Mouse (Mus musculus) E14TG2a.4 (cell line): ENCODE measurements around the gene Gm38392.

Source experiments
- H3K27me3 ChIP-seq: 2 replicates; pipeline ENCODE4 v1.6.1; 2014; ENCODE audit warnings: low read length, control low read depth; ENCODE audit not compliant: insufficient read depth
- H3K36me3 ChIP-seq: 2 replicates; pipeline ENCODE4 v1.6.1; 2014; ENCODE audit warnings: low read length, control low read depth; ENCODE audit not compliant: insufficient read depth
- H3K4me1 ChIP-seq: replicated peaks from 2 replicates; pipeline ENCODE4 v1.6.1; 2014; ENCODE audit warnings: low read depth, low read length, control low read depth
- H3K4me3 ChIP-seq: replicated peaks from 2 replicates; pipeline ENCODE4 v1.5.1; 2014; ENCODE audit warnings: mild to moderate bottlenecking, low read length
- H3K9me3 ChIP-seq: 2 replicates; pipeline ENCODE4 v1.6.1; 2014; ENCODE audit warnings: low read length, control low read depth
- CTCF ChIP-seq: conservative IDR thresholded peaks from 2 replicates; pipeline ENCODE4 v1.5.1; 2014; ENCODE audit warnings: low read length
- NANOG ChIP-seq: IDR thresholded peaks from 2 replicates; pipeline ENCODE4 v1.6.1; 2014; ENCODE audit warnings: borderline replicate concordance, low read length, mixed read lengths
- POU5F1 ChIP-seq: IDR thresholded peaks from 2 replicates; pipeline ENCODE4 v1.6.1; 2014; ENCODE audit warnings: low read length, borderline replicate concordance

Gm38392 gene

DNA sequence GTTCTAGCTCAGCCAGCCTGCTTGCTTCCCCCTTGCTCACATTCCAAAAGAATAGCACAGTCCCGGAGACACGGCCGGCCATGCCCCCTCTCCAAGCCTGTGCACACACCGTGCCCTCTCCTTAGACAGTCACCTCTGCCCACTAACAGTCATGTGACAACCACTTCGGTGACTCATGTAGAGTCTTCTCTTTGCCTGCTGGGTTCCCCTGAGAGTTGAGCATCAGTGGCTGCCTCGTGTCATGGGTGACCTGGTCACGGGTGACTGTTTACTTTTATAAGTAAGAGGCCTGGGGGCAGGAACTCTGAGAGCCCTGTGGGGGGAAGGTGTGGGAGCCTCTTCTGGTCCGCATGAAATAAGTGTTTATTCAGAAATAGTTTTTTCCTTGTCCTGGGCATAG is 53.0 kb downstream of the Gm38392 start:
- no peak for TF ChIP-seq POU5F1
- no peak for TF ChIP-seq NANOG
- no peak for TF ChIP-seq CTCF
- Histone ChIP-seq H3K4me1 (peaks cover 61% of the 10 kb centered on the region), H3K36me3 (no peaks in the 10 kb centered on the region), H3K9me3 (no peaks in the 10 kb centered on the region), H3K27me3 (peaks cover 53% of the 10 kb centered on the region), H3K4me3 (no peak overlapping the region)

DNA sequence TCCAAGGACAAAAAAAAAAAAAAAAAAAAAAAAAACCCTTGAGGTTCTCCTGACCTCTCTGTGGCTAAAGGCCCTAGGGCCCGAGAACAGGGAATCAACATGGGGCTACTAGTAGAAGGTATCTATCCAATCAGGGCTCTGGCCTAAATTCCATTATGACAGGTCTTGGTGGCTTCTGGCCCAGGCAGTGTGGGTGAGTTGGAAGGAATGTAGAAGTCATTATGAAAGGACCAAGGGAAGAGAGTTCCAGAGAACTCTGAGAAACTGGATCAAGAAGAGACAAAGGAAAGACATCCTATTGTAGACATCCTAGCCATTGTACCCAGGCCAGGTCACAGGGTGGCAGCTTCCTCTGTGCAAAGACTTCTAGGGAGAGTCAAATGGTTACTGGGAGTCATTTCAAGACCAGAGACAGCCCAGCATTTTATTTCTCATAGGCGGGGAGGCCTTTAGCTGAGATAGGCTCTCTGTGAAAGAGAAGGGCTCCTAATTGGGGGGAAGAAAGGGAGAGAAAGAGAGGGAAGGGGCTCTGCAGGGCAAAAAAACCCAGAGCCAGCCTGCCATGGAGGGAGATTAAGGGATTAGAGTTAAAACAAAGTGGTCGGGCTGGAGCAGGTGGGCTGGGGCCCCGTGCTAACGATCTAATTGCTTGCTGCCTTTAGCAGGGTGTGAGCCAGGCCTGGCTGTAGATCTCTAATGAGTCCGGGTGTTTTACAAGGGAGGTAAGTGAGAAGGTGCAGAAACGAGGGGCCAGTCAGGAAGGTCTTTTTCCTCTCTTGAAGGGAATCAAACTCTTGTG is 54.0 kb downstream of the Gm38392 start:
- H3K27me3 ChIP-seq, result peaks cover 49% of the 10 kb centered on the region

DNA sequence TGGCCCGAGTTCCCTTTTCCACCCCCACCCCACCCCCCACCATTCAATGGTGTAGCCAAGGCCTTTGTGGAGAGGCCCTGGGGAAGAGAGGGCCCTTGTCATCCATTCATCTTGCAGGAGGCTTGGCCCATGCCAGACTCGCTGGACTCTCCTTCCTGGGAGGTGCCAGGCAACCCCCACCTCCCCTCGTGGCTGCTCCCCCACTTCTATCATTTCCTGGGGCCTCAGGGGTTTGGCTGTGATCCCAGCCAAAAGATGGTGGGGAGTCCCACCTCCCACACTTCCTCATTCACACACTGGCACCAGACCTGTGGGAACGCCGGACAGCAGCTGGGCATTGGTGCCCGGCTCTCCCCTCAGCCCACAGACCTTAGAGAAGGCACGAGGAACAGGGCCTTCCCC is 54.7 kb downstream of the Gm38392 start:
- Histone ChIP-seq H3K36me3 (no peaks in the 10 kb centered on the region), H3K27me3 (peaks cover 43% of the 10 kb centered on the region), H3K4me1 (peaks cover 71% of the 10 kb centered on the region), H3K9me3 (no peaks in the 10 kb centered on the region), H3K4me3 (no peak overlapping the region)
- TF ChIP-seq NANOG, result no peak

More for the DNA sequence above, 54.0 kb downstream of the Gm38392 start:
- no peaks in the 10 kb centered on the region for H3K9me3 ChIP-seq
- H3K4me3 ChIP-seq, result no peak overlapping the region
- TF ChIP-seq POU5F1, result no peak
- peaks cover 71% of the 10 kb centered on the region for H3K4me1 ChIP-seq
- no peaks in the 10 kb centered on the region for H3K36me3 ChIP-seq

DNA sequence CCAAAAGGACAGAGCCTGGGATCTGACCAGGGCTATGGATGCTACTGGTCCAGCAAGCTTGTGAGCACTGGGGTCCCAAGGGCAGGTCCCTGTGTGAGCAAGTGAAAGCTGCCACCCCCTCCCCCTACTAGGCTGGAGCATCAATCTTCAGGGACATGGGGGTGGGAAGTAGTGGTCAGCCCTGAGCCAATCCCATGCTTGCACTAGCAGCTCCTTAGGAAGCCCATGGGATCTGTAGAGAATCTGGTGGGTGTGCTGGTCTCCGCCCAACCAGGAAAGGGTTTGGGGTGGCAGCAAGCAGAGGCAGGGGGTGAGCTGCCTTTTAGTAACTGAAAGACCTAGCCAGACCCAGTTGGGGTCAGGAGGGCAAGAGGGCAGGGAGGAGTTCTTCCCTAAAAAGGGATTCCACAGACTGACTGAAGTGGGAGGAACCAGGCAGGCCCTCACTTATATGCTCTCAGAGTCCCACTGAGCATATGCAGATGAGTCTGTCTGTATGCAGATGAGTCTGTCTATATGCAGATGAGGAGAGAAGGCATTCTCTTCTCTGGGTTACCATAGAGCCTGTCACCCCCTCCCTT is 55.9 kb downstream of the Gm38392 start:
- Histone ChIP-seq H3K4me1 (peaks cover 73% of the 10 kb centered on the region), H3K27me3 (peaks cover 33% of the 10 kb centered on the region), H3K4me3 (peak overlapping the region; percentile 33), H3K9me3 (no peaks in the 10 kb centered on the region), H3K36me3 (no peaks in the 10 kb centered on the region)
- TF ChIP-seq POU5F1, result no peak; the same call in 1 of the 2 replicates
- no peak for TF ChIP-seq NANOG
- TF ChIP-seq CTCF, result no peak

DNA sequence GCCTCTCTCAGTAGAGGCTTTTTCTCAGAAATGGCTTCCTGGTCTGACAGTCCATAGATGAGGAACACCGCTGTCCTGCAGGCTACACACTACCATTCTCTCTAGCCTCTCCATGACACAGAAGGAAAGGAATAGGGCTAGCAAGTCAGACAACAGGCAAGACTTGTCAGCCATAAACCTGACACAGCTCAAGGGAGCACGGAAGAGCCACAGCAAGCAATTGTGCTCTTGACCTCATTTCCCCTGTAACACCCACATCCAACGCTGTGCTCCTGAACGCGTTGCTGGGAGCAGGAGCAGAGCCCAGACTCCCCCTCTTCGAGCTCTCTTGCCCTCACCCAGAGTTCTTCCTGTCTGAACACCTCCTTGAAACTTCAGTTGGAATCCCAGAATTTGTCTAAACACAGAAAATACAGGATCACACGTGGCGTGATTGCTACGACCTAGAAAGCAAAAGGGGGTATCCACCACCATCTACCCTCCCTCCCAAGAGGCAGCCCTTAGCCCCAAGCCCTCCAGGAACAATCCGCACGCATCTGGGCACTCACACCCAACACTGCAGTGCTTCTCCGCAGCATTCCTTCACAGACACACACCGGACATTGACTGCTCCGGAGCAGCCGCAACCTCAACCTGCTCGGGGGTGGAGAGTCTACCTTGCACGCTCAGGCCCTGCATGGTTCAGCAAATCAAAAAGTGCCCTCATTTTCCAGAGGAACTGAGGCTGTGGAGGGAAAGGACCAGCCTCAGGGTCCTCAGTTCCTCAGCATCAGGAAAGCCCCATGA is 56.6 kb downstream of the Gm38392 start:
- TF ChIP-seq NANOG (no peak), CTCF (no peak), POU5F1 (no peak)
- no peaks in the 10 kb centered on the region for H3K36me3 ChIP-seq
- H3K9me3 ChIP-seq, result no peaks in the 10 kb centered on the region
- peaks cover 69% of the 10 kb centered on the region for H3K4me1 ChIP-seq
- peaks cover 36% of the 10 kb centered on the region for H3K27me3 ChIP-seq
- H3K4me3 ChIP-seq, result peak overlapping the region; percentile 45

DNA sequence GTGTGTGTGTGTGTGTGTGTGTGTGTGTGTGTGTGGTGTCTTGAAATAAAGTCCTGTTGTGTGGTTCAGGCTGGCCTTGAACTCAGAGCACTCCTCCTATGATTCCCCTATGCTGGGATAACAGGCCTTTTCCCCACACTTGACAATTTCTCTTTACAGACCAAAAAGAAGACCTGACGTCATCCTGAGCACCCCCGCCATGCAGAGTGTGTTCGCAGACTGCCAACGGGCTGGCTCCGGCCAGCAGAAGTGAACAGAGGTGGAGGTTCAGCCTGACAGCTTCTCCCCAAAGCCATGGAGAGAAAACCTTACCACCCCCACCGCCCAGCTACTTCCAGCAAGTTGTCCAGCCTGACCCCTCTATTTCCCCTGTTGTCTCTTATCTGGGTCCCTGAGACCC is 57.5 kb downstream of the Gm38392 start:
- H3K36me3 ChIP-seq, result no peaks in the 10 kb centered on the region
- TF ChIP-seq POU5F1 (no peak), CTCF (no peak), NANOG (no peak)
- peaks cover 62% of the 10 kb centered on the region for H3K4me1 ChIP-seq
- H3K27me3 ChIP-seq, result peaks cover 45% of the 10 kb centered on the region
- H3K9me3 ChIP-seq, result no peaks in the 10 kb centered on the region
- peak overlapping the region; percentile 45 for H3K4me3 ChIP-seq

DNA sequence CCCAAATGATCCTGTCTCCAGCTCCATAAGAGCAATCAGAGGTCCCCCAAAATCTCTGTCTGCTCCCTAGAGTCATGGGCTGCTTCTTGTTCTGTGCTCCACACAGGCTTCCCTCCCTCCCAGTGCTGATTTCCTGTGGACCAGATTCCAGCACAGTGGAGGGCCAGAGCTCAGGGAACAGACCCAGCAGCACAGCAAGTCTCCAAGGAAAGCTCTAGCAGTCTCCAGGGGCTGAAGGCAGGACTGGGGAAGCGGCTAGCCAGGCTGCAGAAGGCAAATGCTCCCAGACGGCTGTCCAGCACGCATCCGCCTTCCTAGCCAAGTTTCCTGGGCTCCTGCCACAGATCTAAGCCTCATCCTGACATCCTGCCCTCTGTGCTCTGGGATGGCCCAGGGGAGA is 58.1 kb downstream of the Gm38392 start:
- Histone ChIP-seq H3K9me3 (no peaks in the 10 kb centered on the region), H3K27me3 (peaks cover 48% of the 10 kb centered on the region), H3K4me1 (peaks cover 62% of the 10 kb centered on the region), H3K36me3 (no peaks in the 10 kb centered on the region), H3K4me3 (no peak overlapping the region)
- TF ChIP-seq POU5F1 (no peak), NANOG (no peak), CTCF (no peak)

DNA sequence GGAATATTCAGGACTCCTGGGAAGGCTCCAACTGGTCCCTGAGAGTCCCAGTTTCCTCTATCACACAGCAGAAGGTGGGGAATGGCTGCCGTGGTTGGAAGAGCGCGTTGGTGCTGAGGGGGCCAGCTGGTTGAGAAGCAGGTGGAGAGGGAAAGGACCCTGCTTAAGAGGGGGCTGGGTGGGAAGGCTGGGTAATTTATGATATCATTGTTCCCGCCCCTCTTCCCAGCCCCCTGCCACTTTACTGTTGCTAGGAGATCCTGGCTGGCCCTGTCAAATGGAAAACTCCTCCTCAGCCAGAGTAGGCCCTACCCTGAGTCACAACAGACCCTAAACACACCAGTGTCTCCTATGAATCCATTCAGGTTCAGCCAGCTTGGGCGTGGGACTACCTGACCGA is 59.0 kb downstream of the Gm38392 start:
- no peaks in the 10 kb centered on the region for H3K9me3 ChIP-seq
- H3K27me3 ChIP-seq, result peaks cover 47% of the 10 kb centered on the region
- H3K36me3 ChIP-seq, result no peaks in the 10 kb centered on the region
- peaks cover 60% of the 10 kb centered on the region for H3K4me1 ChIP-seq
- no peak overlapping the region for H3K4me3 ChIP-seq
- TF ChIP-seq NANOG (no peak), CTCF (no peak), POU5F1 (no peak)

DNA sequence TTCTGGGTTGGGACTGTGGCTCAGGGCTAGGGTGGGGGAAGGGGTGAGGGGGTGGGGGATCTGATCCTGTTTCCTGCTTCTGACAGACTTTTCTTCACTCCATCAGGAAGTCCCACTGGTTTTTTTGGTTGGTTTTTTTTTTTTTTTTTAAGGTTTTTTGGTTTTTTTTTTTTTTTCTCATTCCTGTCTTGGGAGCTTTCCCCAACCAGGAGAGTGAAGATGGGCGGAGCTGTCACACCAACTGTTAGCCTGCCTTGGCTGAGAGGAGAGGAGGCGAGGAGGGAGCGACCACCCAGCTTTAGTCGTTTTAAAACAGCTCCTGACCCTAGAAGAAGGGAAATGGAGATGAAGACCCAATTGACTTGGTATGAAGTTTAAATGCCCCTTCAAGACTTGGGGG is 59.8 kb downstream of the Gm38392 start:
- H3K36me3 ChIP-seq, result no peaks in the 10 kb centered on the region
- peaks cover 60% of the 10 kb centered on the region for H3K4me1 ChIP-seq
- no peaks in the 10 kb centered on the region for H3K9me3 ChIP-seq
- TF ChIP-seq NANOG (no peak), POU5F1 (no peak)
- no peak overlapping the region for H3K4me3 ChIP-seq
- H3K27me3 ChIP-seq, result peaks cover 47% of the 10 kb centered on the region
